Mouse (Mus musculus) forebrain, embryonic 10.5 days (tissue): ENCODE measurements around the gene Zfp683. TPM values are rescaled to one million over a fixed set of nuclear protein-coding genes. Genes with fewer than 3 reads are reported as not detected.

Experiments
- DNase-seq: peaks from one replicate; pipeline ENCODE4 v3.0.0-alpha.2; 2017; ENCODE audit warnings: low spot score; ENCODE audit errors: extremely low spot score
- H3K27ac ChIP-seq: fragments of 300-500 bp; sonication (generic); 2 replicates; pipeline ENCODE4 v1.5.1; 2016; ENCODE audit warnings: mild to moderate bottlenecking
- H3K27me3 ChIP-seq: fragments of 300-500 bp; sonication (generic); 2 replicates; pipeline ENCODE4 v1.6.1; 2016; ENCODE audit warnings: mild to moderate bottlenecking; ENCODE audit not compliant: poor library complexity, severe bottlenecking
- H3K36me3 ChIP-seq: fragments of 300-500 bp; sonication (generic); replicated peaks from 2 replicates; pipeline ENCODE4 v1.6.1; 2016; ENCODE audit warnings: mild to moderate bottlenecking, moderate library complexity
- H3K4me1 ChIP-seq: fragments of 300-500 bp; sonication (generic); 2 replicates; pipeline ENCODE4 v1.6.1; 2016
- H3K4me3 ChIP-seq: fragments of 300-500 bp; sonication (generic); 2 replicates; pipeline ENCODE4 v1.5.1; 2016; ENCODE audit warnings: mild to moderate bottlenecking, moderate library complexity
- H3K9me3 ChIP-seq: fragments of 300-500 bp; sonication (generic); 2 replicates; pipeline ENCODE4 v1.6.1; 2016; ENCODE audit warnings: mild to moderate bottlenecking, moderate library complexity
- WGBS: fragments of 180-500 bp; shearing (Covaris S2); methylation state at CpG from one replicate; pipeline ENCODE4 v1.1.7; 2016; 5-methylcytosine and 5-hydroxymethylcytosine counted together
- polyA plus RNA-seq: library from polyadenylated mRNA; unstranded; fragments of >200 nt; fragmentation: Nextera tagmentation; extraction: Ambion mirVana; gene quantifications from 2 replicates; pipeline ENCODE4 v1.2.1, GENCODE M21; 2016

Gene Zfp683
- polyA plus RNA-seq, 1 experiment from 2014 or later, result not detected

DNA sequence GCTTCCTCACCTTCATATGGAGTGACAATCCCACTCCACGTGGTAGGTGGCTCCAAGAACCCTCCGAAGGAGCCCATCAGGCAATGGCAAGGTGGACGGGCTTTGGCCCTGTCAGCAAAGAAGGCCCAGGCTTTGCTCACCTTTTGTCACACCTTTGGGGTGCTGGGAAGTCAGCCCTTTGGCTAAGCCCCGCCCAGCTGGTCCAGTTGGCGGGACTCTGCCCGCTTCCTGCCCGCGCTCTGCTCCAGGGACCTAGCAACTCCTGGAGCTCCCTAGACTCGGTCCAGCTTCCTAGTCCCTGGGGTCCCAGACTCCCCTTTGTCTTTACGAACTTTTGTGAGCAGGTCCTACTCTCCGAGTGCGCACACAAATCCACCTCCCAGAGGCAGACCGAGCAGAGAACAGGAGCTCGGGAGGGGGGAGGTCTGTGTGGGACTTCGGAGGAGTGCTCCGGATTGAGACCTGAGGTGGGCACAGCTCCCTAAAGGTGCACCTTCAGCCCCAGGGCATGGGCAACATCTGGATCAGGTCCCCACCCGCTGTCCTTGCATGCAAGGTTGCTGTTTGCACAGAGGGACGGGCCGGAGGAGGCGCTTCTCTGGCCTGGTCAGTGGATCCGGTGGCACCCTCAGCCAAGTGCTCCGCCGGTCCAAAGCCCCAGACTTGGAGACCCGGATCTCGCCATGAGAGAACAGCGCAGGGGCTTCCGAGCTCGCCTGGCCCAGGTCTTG lies 6.7 kb downstream of the Zfp683 start, which contains the start of gene Crybg2:
Gene Crybg2, plus strand, starts transcription at position 681 of the 731 bp plus-strand sequence.
- Histone ChIP-seq H3K27me3 (peaks cover 52% of the 10 kb centered on the region), H3K9me3 (no peaks in the 10 kb centered on the region), H3K36me3 (no peaks in the 10 kb centered on the region), H3K27ac (no peak within 1 kb of the TSS), H3K4me1 (peaks cover 28% of the 10 kb centered on the region), H3K4me3 (no peak within 1 kb of the TSS)
- 44% methylated on average over 28 of the region's 28 CpGs for WGBS
- DNase-seq, result no peak

DNA sequence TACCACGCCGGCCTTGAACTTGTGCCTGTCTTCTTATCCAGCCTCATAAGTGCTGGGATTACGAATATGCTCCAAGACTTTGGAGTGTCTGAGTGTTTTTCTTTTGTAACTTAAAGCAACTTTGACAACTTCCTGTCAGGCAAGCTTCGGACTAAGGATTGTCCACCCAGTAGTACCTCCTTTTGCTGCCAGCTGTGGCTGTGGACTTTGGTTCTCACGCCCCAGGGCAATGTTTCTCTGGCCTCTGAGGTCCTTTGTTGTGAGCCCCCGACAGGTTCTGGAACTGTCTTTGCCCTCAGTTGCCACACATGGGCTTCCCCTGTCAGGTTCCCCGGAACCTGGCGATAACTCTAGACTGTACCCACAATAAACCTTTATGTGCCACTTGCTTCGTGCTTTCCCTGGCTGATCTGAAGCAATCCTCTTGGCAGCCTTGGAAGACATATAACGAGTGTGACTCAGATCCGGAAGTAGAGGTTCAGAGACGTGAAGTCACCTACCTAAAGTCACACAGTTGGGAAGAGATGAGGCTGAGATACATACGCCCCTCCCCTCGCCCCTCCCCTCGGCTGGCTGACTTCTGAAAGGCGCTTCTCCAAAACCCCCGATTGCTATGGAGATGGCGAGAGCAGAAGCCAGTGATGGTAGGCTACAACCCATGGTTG lies 7.7 kb downstream of the Zfp683 start:
- Histone ChIP-seq H3K4me1 (peaks cover 35% of the 10 kb centered on the region), H3K36me3 (no peaks in the 10 kb centered on the region), H3K9me3 (no peaks in the 10 kb centered on the region), H3K4me3 (no peak overlapping the region), H3K27ac (no peak overlapping the region), H3K27me3 (peaks cover 62% of the 10 kb centered on the region)
- DNase-seq, result no peak
- 63% methylated on average over 18 of the region's 18 CpGs for WGBS

DNA sequence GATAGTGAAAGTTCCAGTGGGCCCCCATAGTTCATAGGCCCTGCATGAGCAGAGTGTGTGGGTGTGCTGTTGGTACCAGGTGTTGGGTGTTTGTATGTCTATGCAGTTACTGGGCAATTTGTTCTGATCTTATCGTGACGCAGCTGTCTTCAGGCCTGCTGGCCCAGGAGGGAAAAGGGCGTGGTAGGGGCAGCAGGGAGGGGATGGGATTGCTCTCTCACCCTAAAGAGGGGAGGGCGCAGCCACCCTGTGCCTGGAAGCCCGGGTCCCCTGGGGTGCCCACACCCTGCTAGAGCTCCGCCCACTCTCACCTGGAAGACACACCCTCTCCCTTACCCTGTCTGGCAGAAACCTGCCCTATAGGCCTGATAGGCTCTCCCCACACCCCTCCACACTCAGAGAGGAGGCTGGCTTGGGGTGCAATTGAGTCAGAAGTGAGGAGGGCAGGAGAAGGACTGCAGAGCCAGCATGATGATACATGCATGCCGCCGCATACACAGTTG lies 8.4 kb downstream of the Zfp683 start:
- WGBS, result 49% methylated on average over 8 of the region's 8 CpGs
- H3K27me3 ChIP-seq, result peaks cover 69% of the 10 kb centered on the region

DNA sequence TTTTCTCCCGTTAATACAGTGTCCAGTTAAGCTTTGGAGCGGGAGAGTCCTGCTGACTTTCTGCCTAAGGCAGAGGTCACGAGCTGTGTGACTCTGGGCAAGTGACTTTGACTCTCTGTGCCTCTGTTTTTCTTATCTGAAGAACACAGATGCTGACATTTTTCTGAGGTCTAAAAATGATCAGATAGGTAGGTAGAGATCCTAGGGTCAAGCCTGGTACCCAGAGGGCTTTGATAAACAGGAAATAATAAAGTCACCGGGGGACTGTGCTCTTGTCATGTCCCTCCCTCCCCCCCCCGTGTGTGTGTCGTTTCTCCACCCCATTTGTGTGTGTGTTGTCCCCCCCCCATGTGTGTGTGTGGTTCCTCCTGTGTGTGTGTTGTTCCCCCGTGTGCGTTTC lies 8.9 kb downstream of the Zfp683 start:
- 69% methylated on average over 8 of the region's 8 CpGs for WGBS
- peaks cover 74% of the 10 kb centered on the region for H3K27me3 ChIP-seq

More for the DNA sequence above, 8.4 kb downstream of the Zfp683 start:
- peaks cover 40% of the 10 kb centered on the region for H3K4me1 ChIP-seq
- H3K4me3 ChIP-seq, result no peak overlapping the region
- H3K9me3 ChIP-seq, result no peaks in the 10 kb centered on the region
- no peaks in the 10 kb centered on the region for H3K36me3 ChIP-seq
- no peak overlapping the region for H3K27ac ChIP-seq
- no peak for DNase-seq

DNA sequence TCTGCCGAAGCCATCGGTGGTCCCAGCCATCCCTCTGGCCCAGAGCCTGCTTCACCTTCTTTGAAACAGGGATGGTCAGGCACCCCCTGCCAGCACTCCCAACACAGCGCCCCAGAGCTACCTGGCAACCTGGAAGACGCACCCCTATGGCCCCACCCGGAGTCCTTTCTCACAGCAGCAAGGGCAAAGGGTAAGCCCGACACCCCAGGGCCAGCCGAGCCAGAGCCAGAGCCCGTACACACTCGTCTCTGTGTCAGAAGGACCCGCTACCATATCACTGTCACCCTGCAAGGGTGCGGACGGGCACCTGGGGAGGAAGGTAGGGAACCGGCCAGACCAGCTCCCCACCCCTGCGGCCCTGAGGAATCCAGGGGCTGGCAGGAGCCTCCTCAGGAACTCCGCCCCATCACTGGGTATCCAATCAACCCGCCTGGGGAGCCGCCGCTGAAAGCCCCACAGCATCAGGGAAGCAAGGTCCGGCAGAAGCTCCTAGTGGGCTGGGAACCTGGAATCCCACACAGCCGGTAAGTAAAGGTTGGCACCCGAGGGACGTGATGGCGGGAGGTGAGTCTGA lies 11.9 kb downstream of the Zfp683 start:
- 26% methylated on average over 23 of the region's 23 CpGs for WGBS
- Histone ChIP-seq H3K27me3 (peaks cover 55% of the 10 kb centered on the region), H3K4me3 (peak overlapping the region; percentile 5; the same call in 1 of the 2 replicates), H3K36me3 (no peaks in the 10 kb centered on the region), H3K27ac (0 out of 2 replicates have a peak overlapping the region, but pooled peaks have one; percentile 27), H3K4me1 (peaks cover 23% of the 10 kb centered on the region), H3K9me3 (no peaks in the 10 kb centered on the region)
- no peak for DNase-seq

More for the DNA sequence above, 8.9 kb downstream of the Zfp683 start:
- no peak overlapping the region for H3K4me3 ChIP-seq
- no peak overlapping the region for H3K27ac ChIP-seq
- H3K9me3 ChIP-seq, result no peaks in the 10 kb centered on the region
- peaks cover 40% of the 10 kb centered on the region for H3K4me1 ChIP-seq
- no peak for DNase-seq
- H3K36me3 ChIP-seq, result no peaks in the 10 kb centered on the region

DNA sequence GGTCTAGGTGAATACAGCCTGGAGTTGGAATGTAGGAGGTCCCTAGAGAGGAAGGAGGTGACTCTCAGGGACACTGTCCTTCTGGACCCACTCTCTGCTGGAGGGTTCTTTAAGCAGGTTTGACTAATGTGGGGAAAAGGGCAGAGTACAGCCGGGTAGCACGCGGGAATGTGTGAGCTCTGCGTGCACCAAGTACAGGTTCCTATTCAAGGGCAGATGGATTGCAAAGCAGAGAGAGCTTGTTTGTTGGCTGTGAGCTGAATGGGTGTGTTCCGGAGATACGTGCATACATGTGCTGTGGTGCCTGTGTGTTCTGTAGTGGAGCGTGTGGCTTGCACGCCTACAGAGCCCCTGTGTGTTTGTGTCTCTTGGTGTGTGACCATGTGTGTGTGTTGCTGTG lies 13.7 kb downstream of the Zfp683 start:
- H3K27me3 ChIP-seq, result peaks cover 38% of the 10 kb centered on the region
- WGBS, result 96% methylated on average over 8 of the region's 8 CpGs
- H3K27ac ChIP-seq, result no peak overlapping the region
- H3K4me3 ChIP-seq, result no peak overlapping the region
- no peaks in the 10 kb centered on the region for H3K9me3 ChIP-seq
- no peak for DNase-seq
- H3K36me3 ChIP-seq, result no peaks in the 10 kb centered on the region
- H3K4me1 ChIP-seq, result peaks cover 13% of the 10 kb centered on the region

DNA sequence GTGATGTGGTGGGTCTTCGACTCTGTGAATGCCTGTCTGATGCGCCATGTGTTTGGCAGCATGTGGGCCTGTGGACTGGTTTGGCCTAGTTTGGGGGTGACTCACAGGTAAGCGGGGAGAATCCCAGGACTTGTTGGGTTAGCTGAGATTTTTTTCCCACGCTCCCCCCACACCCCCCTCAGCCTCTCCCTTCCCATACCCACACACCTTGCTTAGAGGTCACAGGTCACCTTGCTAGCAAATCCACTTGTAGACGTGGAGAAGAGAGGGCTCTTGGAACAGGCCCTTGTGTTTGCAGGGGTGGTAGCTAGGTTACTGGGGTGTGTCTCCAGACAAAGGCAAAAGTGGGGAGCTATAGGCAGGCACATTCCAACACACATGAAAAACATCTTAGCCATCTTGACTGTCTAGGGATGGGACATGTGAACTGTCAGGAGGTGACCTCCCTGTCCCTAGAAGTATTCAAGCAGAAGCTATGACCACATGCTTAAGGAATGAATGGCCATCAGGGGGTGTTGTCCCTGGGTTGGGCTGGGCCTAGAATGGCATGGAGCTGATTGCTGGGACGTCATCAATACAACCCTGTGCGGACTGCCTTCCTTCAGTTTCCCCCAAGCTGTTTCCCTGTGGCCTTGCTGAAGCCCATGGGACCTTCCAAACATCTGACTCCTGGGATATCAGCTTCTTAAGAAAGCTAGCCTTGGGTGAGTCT lies 14.4 kb downstream of the Zfp683 start:
- peaks cover 13% of the 10 kb centered on the region for H3K4me1 ChIP-seq
- no peak for DNase-seq
- WGBS, result 84% methylated on average over 7 of the region's 7 CpGs
- H3K9me3 ChIP-seq, result peaks cover 3% of the 10 kb centered on the region; the same call in 1 of the 2 replicates
- H3K4me3 ChIP-seq, result no peak overlapping the region
- no peak overlapping the region for H3K27ac ChIP-seq
- no peaks in the 10 kb centered on the region for H3K36me3 ChIP-seq
- peaks cover 38% of the 10 kb centered on the region for H3K27me3 ChIP-seq

DNA sequence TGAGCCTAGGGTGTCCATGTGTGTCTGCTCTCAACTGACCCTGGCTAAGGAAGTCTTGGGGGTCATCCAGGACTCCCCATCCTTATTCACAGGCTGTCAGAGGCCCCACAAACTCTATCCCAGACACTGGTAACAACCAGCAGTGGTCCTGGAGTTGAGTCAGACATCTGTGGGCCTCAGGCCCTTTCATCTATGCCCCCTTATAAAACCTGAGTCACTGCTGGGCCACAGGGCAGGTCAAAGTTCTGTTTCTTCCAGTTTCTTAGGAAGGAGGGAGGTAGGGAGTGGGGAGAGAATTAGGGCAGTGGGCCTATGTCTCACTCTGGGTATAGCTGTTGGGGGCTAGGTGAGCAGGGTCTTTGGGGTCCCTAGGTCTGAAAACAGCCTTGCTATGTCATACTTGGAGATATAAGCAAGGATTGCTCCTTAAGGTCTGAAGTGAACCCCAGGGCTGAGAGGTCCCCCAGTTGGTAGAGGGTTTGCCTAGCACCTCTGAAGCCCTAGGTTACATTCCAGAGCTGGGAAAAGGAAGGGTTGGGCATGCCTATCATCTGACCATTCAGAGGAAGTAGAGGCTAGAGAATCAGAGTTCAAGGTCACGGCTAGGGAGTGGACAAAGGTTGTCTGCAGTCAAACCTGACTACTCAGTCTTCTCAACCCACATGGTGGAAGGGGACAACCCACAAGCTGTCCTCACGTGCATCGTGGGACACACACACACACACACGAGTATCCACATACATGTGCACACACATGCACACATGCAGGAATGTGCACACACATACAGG lies 15.3 kb downstream of the Zfp683 start:
- H3K9me3 ChIP-seq, result peaks cover 3% of the 10 kb centered on the region; the same call in 1 of the 2 replicates
- peaks cover 34% of the 10 kb centered on the region for H3K27me3 ChIP-seq
- no peak for DNase-seq
- H3K36me3 ChIP-seq, result no peaks in the 10 kb centered on the region
- H3K27ac ChIP-seq, result no peak overlapping the region
- WGBS, result 90% methylated on average over 4 of the region's 4 CpGs
- peaks cover 13% of the 10 kb centered on the region for H3K4me1 ChIP-seq
- H3K4me3 ChIP-seq, result no peak overlapping the region

DNA sequence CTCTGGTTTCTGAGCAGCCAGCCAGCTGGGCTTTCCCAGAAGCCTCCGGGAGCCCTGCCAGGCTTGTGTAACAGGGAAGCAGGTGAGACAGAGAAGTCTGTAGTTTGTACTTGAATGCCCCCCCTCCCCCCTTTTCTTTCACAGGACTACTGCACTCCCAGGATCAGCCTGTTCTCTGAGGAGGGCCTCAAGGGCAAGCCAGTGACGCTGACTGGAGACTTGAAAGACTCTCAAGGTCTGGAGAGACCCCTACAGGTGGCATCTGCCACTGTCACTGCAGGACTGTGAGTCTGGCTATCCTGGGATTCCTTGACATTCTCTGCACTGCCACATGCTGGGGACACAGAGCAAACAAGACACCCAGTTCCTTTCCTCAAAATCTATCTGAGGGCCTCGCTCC lies 25.1 kb downstream of the Zfp683 start:
- Histone ChIP-seq H3K9me3 (no peaks in the 10 kb centered on the region), H3K4me1 (peaks cover 28% of the 10 kb centered on the region), H3K36me3 (no peaks in the 10 kb centered on the region), H3K27me3 (peaks cover 40% of the 10 kb centered on the region), H3K4me3 (no peak overlapping the region), H3K27ac (peak overlapping the region; percentile 70)
- 26% methylated on average over 3 of the region's 3 CpGs for WGBS
- peak; percentile 62 for DNase-seq

DNA sequence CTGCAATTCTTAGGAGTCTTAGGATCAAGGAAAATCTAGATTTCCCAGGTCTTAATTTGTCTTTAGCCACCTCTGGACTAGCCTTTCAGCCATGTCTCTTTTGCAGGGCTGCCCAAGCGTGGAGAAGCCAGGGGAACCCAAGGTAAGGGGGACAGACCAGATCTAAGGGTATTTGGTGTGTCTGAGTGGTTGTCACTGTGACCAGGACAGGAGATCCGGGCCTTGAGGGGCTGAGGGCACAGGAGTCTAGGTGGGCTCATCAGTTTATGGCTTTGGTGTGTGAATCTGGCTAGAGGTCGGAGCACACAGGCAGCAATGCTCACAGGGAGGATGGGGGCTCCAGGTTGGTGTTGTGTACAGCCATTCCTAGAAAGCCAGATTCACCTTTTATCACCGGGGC lies 27.0 kb downstream of the Zfp683 start:
- no peak overlapping the region for H3K27ac ChIP-seq
- H3K9me3 ChIP-seq, result no peaks in the 10 kb centered on the region; the same call in 1 of the 2 replicates
- DNase-seq, result no peak
- H3K36me3 ChIP-seq, result no peaks in the 10 kb centered on the region
- 87% methylated on average over 4 of the region's 4 CpGs for WGBS
- H3K4me3 ChIP-seq, result 0 out of 2 replicates have a peak overlapping the region, but pooled peaks have one; percentile 67
- H3K27me3 ChIP-seq, result peaks cover 41% of the 10 kb centered on the region
- peaks cover 28% of the 10 kb centered on the region for H3K4me1 ChIP-seq

DNA sequence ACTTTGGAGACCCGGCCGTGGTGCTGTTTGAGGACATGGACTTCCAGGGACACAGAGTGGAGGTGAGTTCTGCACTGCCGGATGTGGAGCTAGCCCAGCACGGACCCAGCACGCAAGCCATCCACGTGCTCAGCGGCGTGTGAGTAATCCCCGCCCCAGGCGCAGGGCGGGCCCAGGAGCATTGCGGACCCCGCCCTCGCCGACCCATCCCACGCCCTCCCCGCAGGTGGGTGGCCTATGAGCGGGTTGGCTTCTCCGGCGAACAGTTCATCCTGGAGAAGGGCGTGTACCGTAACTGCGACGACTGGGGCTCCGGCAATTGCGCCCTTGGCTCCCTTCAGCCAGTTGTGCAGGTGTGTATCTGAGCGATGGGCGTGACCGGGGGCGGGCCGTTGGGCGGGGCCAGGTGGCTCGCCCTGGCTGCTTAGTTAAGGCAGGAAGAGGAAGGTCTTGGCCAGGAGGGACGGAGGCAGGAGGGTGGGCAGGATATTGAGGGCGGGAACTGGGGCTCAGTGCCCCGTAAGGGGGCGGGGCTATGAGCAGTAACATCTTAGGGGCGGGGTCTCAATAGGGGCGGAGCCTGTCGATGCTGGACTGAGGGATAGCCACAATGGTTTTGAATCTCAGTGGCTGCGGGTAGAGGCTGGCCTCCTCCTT lies 28.2 kb downstream of the Zfp683 start:
- Histone ChIP-seq H3K36me3 (no peaks in the 10 kb centered on the region), H3K9me3 (no peaks in the 10 kb centered on the region; the same call in 1 of the 2 replicates), H3K4me3 (peak overlapping the region; percentile 67), H3K27ac (peak overlapping the region; percentile 72), H3K4me1 (peaks cover 28% of the 10 kb centered on the region), H3K27me3 (peaks cover 41% of the 10 kb centered on the region)
- WGBS, result under 1% methylated on average over 41 of the region's 41 CpGs
- DNase-seq, result peak; percentile 74
